Mouse (Mus musculus) brain, embryonic 14.5 days (tissue): ENCODE measurements around the gene Zfp821.

ENCODE experiments used
- CTCF ChIP-seq: fragments of 200-500 bp; IDR thresholded peaks from 2 replicates; pipeline ENCODE4 v1.5.1; 2012; ENCODE audit warnings: inconsistent platforms, mild to moderate bottlenecking, moderate library complexity, borderline replicate concordance; ENCODE audit not compliant: insufficient read depth, insufficient read length; ENCODE audit errors: extremely low read depth
- POLR2A ChIP-seq: fragments of 200-500 bp; IDR thresholded peaks from 2 replicates; pipeline ENCODE4 v1.6.1; 2012; ENCODE audit warnings: mild to moderate bottlenecking, inconsistent platforms, borderline replicate concordance; ENCODE audit not compliant: poor library complexity, insufficient read depth, insufficient read length, severe bottlenecking; ENCODE audit errors: extremely low read depth

DNA sequence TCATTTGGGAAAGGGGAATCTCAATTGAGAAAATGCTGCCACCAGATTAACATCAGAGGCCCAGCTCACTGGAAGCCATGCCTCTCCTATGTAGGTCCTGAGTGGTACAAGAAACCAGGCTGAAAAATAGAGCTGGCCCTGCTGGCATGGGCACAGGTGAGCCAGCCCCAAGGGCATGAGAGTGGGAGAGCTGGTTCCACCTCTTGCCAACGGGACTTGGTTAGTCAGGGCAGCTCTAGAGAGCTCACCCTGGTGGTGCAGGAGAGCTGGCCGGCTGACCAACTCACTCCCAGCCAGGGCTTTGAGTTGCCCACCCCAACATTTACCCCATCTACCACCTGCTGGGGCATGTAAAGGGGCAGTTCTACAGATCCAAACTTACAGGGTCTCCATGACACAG, 31.8 kb upstream of the Zfp821 start:
- TF ChIP-seq POLR2A = no peak
- no peak for TF ChIP-seq CTCF
